Mouse (Mus musculus) gastrocnemius, postnatal 14 days (tissue): ENCODE data around the gene Pou6f2. TPM values are rescaled to one million over a fixed set of nuclear protein-coding genes. Genes with fewer than 3 reads are reported as not detected.

ENCODE experiments used
- DNase-seq: peaks from one replicate; pipeline ENCODE4 v3.0.0; 2021; ENCODE audit warnings: mixed read lengths
- intact Hi-C: fragments of 180-260 bp; cut with DNase I; formaldehyde crosslinking; loops from one replicate; pipeline ENCODE4 v1.15.1; 2025; ENCODE audit warnings: low total_unique reads
- total RNA-seq, 2 experiments: library from RNA; stranded (reverse); gene quantifications; 2 replicates each; pipeline ENCODE4 v1.2.3; 2021

Gene Pou6f2
- total RNA-seq, 2 experiments from 2014 or later = not detected

DNA sequence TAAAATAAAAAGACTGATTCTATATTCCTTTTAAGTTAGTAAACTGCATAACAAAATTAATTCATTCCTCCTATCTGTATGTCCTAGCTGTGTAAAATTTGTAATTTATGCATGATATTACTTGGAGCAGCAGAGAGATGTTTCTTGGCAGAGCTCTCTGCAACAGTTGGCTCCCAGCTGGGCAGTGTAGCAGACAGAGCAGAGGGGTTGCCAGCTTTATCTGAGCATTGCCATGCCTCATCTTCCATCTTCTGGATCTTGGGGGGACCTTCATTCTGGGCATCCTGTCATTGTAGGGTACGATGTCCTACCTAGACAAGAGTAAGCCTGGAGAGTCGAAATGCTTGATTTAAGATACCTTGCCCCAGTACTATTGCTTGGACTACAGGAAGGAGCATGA, 277.1 kb downstream of the Pou6f2 start:
- intact Hi-C loops = no loop called here
- no peak for DNase-seq

DNA sequence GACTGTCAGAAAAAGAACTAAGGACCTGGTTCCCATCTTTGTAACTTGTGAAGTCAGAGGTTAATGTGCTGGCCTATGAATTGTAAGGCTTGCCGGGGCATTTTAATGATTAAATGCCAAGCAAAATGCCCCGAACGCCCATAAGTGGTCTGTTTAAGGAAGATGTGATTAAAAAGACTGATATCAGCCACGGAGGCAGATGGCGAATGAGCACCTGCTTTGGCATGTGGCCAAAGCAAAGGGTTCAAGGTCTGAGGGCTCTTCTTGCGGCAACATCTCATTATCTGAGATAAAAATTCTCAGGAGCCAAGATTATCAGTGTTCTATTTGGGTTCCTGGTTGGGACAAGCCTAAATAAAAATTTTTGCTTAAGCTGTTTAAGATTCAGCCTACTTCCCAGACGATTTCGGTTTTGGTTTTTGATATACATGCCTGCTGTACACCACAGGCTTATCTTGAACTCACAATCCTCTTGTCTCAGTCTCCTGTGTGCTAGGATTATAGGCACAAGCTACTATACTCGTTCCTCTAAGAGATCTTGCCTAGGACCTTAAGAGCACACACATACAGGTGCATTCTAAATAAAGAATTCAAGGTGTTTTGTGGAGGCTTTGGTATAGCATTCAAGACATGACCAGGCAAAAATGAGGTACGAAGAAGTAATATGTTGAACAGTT, 315.9 kb downstream of the Pou6f2 start:
- intact Hi-C loops = no loop called here
- DNase-seq = no peak
